Mouse (Mus musculus) E14TG2a.4 (cell line): ENCODE data around the gene Fam129b.

Experiments used
- CTCF ChIP-seq: conservative IDR thresholded peaks from 2 replicates; pipeline ENCODE4 v1.5.1; 2014; ENCODE audit warnings: low read length
- NANOG ChIP-seq: IDR thresholded peaks from 2 replicates; pipeline ENCODE4 v1.6.1; 2014; ENCODE audit warnings: borderline replicate concordance, low read length, mixed read lengths
- POU5F1 ChIP-seq: IDR thresholded peaks from 2 replicates; pipeline ENCODE4 v1.6.1; 2014; ENCODE audit warnings: low read length, borderline replicate concordance

GRCm38 (mm10) chr2:32870275-32871100, 5.4 kb upstream of the Fam129b start:
- TF ChIP-seq CTCF (no peak), POU5F1 (no peak), NANOG (no peak)
